8 mouse cellular contexts compared by ENCODE assay signal in the genomic region with DNA sequence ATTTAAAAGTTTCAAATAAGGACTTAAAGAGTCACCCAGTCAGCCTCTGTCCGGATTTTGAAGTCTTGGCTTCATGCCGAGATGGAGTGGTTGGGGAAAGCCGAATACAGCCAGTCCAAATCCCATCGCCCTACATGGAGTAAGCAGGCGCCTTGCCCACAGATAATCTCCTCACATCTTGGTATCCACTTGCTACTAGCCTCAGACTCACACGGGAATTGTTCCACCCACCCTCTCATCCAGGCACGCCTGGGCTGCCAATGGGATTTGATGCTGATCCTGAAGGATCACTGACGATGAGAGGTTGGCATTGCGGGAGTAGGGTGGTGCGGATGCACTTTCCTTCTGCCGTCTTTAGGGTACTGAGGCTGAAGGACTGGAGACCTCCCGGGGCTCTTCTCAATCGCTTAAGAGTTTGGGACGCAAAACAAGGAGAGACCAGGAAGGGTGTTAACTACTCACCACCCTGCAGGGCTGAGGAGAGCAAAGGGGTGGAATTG. TPM values are rescaled to one million over a fixed set of nuclear protein-coding genes. Genes with fewer than 3 reads are reported as not detected.
A peak's percentile ranks its signal among the peaks of the same experiment; 100 is the strongest.
DNase-seq lines count a peak whose midpoint lies in the region; ATAC-seq lines count a peak whose summit lies in the region.

A gene (plus strand): TSS at position 292 of the 500 bp plus-strand sequence.

- peak within 1 kb of the TSS; percentile 79 for H3K4me3 ChIP-seq in hindbrain, embryonic 12.5 days
- H3K4me3 ChIP-seq in lung, embryonic 16.5 days (ENCODE audit: low read length) = peak within 1 kb of the TSS; percentile 84

- peak; percentile 20 for ATAC-seq in hindbrain, embryonic 12.5 days (ENCODE audit: low FRiP score)
- peak; percentile 15 for ATAC-seq in lung, embryonic 16.5 days (ENCODE audit: low read depth)

- peak within 1 kb of the TSS; percentile 89 for H3K9ac ChIP-seq in hindbrain, embryonic 12.5 days
- peak within 1 kb of the TSS; percentile 96 for H3K9ac ChIP-seq in lung, embryonic 16.5 days (ENCODE audit: low read length)

- H3K4me2 ChIP-seq in hindbrain, embryonic 12.5 days (replicated peaks) = peak within 1 kb of the TSS; percentile 65
- H3K4me2 ChIP-seq in lung, embryonic 16.5 days (ENCODE audit: low read depth, low read length) = peak within 1 kb of the TSS; percentile 70

- peaks cover 24% of the 10 kb centered on the region for H3K36me3 ChIP-seq in hindbrain, embryonic 12.5 days
- H3K36me3 ChIP-seq in lung, embryonic 16.5 days (ENCODE audit: control insufficient read depth, insufficient read depth, low read length) = peaks cover 15% of the 10 kb centered on the region

- DNase-seq in adipocyte (ENCODE audit: low spot score) = peak; percentile 82
- peak; percentile 80 to 83 for DNase-seq in cerebellum, postnatal 10 days
- peak; percentile 66 to 80 for DNase-seq in frontal cortex, postnatal 36 days (ENCODE audit: low spot score in 2 of 2)
- DNase-seq in layer of hippocampus, postnatal 10 days (ENCODE audit: low spot score in 2 of 2) = peak; percentile 68 to 73
- DNase-seq in ovary, postnatal 14 days (ENCODE audit: low spot score) = peak; percentile 42
- DNase-seq in c-Kit-positive CD71-positive TER-119-positive erythroid progenitor cells, embryonic 14.5 days (ENCODE audit: low spot score) = no peak

- H3K27ac ChIP-seq in hindbrain, embryonic 12.5 days = peak within 1 kb of the TSS; percentile 97
- H3K27ac ChIP-seq in lung, embryonic 16.5 days (ENCODE audit: low read length) = peak within 1 kb of the TSS; percentile 99

- WGBS in hindbrain, embryonic 12.5 days = 1% methylated on average over 14 of the region's 14 CpGs
- WGBS in lung, embryonic 16.5 days = under 1% methylated on average over 14 of the region's 14 CpGs

- H3K4me1 ChIP-seq in hindbrain, embryonic 12.5 days = peaks cover 41% of the 10 kb centered on the region
- H3K4me1 ChIP-seq in lung, embryonic 16.5 days (replicated peaks; ENCODE audit: control insufficient read depth, insufficient read depth, low read length) = peaks cover 30% of the 10 kb centered on the region

- H3K9me3 ChIP-seq in hindbrain, embryonic 12.5 days (replicated peaks) = no peaks in the 10 kb centered on the region
- no peaks in the 10 kb centered on the region for H3K9me3 ChIP-seq in lung, embryonic 16.5 days (ENCODE audit: control insufficient read depth, low read length)

- H3K27me3 ChIP-seq in hindbrain, embryonic 12.5 days = no peaks in the 10 kb centered on the region
- H3K27me3 ChIP-seq in lung, embryonic 16.5 days (ENCODE audit: control insufficient read depth, insufficient read depth, low read depth, low read length) = no peaks in the 10 kb centered on the region

RNA-seq across cellular contexts. Expression of the gene that starts here (rescaled TPM):
- 61.1 and 64.1 TPM in 2 replicates for polyA plus RNA-seq in hindbrain, embryonic 12.5 days (2016; fragmentation: Nextera tagmentation; extraction: Ambion mirVana)
- total RNA-seq in layer of hippocampus, postnatal 10 days (2021) = 10 to 100 TPM; 59.9 to 65.7 TPM
- polyA plus RNA-seq in lung, embryonic 16.5 days (2015; fragmentation: Nextera tagmentation; extraction: Ambion mirVana) = 56.0 and 56.7 TPM in 2 replicates
